Mouse (Mus musculus): Measurements from ENCODE around the gene Vsig2. TPM values are rescaled to one million over a fixed set of nuclear protein-coding genes. Genes with fewer than 3 reads are reported as not detected.

Gene Vsig2
- polyA plus RNA-seq, 1 experiment from 2014 or later = 3.1 TPM

Other genes with a start within 250 kb of the Vsig2 start
- gene Ccdc15, start 190.8 kb upstream of the Vsig2 start, polyA plus RNA-seq (2015; fragmentation: Nextera tagmentation; extraction: Ambion mirVana) = 3.8 and 4.3 TPM in 2 replicates
- gene Hepacam, start 171.9 kb upstream of the Vsig2 start, polyA plus RNA-seq (2015; fragmentation: Nextera tagmentation; extraction: Ambion mirVana) = 0.05 and 0.09 TPM in 2 replicates
- gene Robo4, start 137.4 kb upstream of the Vsig2 start, polyA plus RNA-seq (2015; fragmentation: Nextera tagmentation; extraction: Ambion mirVana) = 11.7 and 13.9 TPM in 2 replicates
- 0.07 TPM in 1 of 2 replicates, not detected in the other for gene Robo3, start 106.0 kb upstream of the Vsig2 start, polyA plus RNA-seq (2015; fragmentation: Nextera tagmentation; extraction: Ambion mirVana)
- gene Msantd2, start 49.9 kb upstream of the Vsig2 start, polyA plus RNA-seq (2015; fragmentation: Nextera tagmentation; extraction: Ambion mirVana) = 8.1 and 10.9 TPM in 2 replicates
- gene Esam, start 11.2 kb upstream of the Vsig2 start, polyA plus RNA-seq (2015; fragmentation: Nextera tagmentation; extraction: Ambion mirVana) = 49.2 and 49.4 TPM in 2 replicates
- 2.2 and 2.3 TPM in 2 replicates for gene Nrgn, start 13.6 kb downstream of the Vsig2 start, polyA plus RNA-seq (2015; fragmentation: Nextera tagmentation; extraction: Ambion mirVana)
- gene Siae, start 16.4 kb downstream of the Vsig2 start, polyA plus RNA-seq (2015; fragmentation: Nextera tagmentation; extraction: Ambion mirVana) = 16.6 and 20.5 TPM in 2 replicates
- 3.0 and 3.4 TPM in 2 replicates for gene Spa17, start 74.5 kb downstream of the Vsig2 start, polyA plus RNA-seq (2015; fragmentation: Nextera tagmentation; extraction: Ambion mirVana)
- gene Tbrg1, start 118.1 kb downstream of the Vsig2 start, polyA plus RNA-seq (2015; fragmentation: Nextera tagmentation; extraction: Ambion mirVana) = 191 and 203 TPM in 2 replicates
- not detected in 2 replicates for gene Panx3, start 130.0 kb downstream of the Vsig2 start, polyA plus RNA-seq (2015; fragmentation: Nextera tagmentation; extraction: Ambion mirVana)
- not detected in 2 replicates for gene Olfr160, start 177.0 kb downstream of the Vsig2 start, polyA plus RNA-seq (2015; fragmentation: Nextera tagmentation; extraction: Ambion mirVana)
- not detected in 2 replicates for gene Olfr874, start 205.9 kb downstream of the Vsig2 start, polyA plus RNA-seq (2015; fragmentation: Nextera tagmentation; extraction: Ambion mirVana)
- not detected in 2 replicates for gene Olfr875, start 232.6 kb downstream of the Vsig2 start, polyA plus RNA-seq (2015; fragmentation: Nextera tagmentation; extraction: Ambion mirVana)

Data from intestine, embryonic 16.5 days (tissue).